Mouse (Mus musculus): ENCODE measurements around the gene Tmem221.

- TF ChIP-seq CTCF (IDR thresholded peaks at IDR 0.05; ENCODE audit: low read depth) (no peak), EP300 (optimal IDR thresholded peaks at IDR 0.05) (no peak)
These were observed 10.3 kb upstream of the Tmem221 start for GRCm38 (mm10) chr8:71568941-71569340.

All from stomach, postnatal 0 days (tissue).